Mouse (Mus musculus) kidney, postnatal 36 days (tissue): ENCODE measurements around the gene Kcng3.

Experiments
- DNase-seq, 2 experiments: peaks; one replicate each; pipeline ENCODE4 v3.0.0; 2021 to 2022; ENCODE audit warnings: mixed read lengths in 2 of 2

Kcng3 gene

GRCm38 (mm10) chr17:83631783-83632652, at the start of gene Kcng3:
Gene Kcng3, minus strand, starts transcription at chr17:83631895.
- DNase-seq, result peak; percentile 7 to 47

DNA sequence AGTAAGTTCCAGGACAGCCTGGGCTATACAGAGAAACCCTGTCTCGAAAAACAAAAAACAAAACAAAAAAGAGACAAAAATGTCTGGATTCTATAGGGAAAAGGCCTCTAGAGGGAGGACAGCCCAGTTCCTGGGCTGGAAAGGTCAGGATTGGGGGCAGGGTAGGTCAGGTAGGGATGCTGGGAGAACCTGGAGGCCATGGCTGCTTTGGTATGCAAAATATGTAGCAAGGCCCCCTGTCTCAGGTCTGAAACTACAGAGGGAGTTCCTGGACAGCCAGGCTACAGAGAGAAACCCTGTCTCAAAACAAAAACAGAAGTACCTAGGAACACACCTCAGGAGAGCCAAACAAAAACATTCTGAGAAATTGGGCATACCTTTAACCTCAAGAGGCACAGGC, 45.7 kb upstream of the Kcng3 start:
- no peak for DNase-seq

GRCm38 (mm10) chr17:83672685-83673084, 41.0 kb upstream of the Kcng3 start:
- DNase-seq, result peak in 1 of 2 experiments; percentile 36

DNA sequence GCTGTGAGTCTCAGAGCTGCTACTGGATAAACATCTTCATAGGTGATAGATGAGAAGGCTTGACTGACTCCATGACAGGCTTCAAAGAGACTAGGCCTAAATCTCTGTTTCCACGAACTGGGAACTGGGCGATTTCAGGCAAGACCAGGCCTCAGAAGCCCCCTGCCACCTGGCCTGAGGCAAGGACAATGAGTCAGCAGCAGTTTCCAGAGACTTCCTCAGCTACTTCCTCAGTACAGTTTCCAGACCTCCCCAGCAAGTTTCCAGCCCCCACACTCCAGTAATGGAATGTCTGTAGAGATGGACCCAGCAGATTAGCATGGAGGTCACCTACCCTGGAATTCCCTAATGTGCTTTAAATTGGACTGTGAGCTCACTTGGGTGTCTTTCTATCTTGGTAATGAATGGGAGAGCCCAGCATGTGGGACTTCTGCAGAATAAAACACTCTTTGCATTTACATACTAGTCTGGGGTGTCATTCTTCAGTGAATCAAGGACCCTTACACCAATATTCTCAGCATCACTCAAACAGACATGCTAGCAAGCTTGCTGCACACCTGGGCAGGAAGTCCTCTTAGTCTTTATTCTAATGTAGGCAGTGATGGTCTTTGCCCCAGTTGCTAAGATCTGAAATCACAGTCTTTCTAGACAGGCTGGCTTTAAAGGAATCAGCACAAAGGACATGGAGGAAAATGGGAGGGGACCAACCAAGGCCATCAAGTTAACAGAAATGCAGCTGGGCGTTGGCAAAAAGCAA, 36.4 kb upstream of the Kcng3 start:
- no peak for DNase-seq

- DNase-seq, result peak in 1 of 2 experiments; percentile 19
These were observed 35.0 kb upstream of the Kcng3 start for GRCm38 (mm10) chr17:83666597-83667287.

- no peak for DNase-seq
These were observed 33.1 kb upstream of the Kcng3 start for GRCm38 (mm10) chr17:83664761-83665160.

- DNase-seq, result no peak
These were observed 27.2 kb upstream of the Kcng3 start for GRCm38 (mm10) chr17:83658943-83659342.

GRCm38 (mm10) chr17:83657375-83657774, 25.7 kb upstream of the Kcng3 start:
- no peak for DNase-seq

DNA sequence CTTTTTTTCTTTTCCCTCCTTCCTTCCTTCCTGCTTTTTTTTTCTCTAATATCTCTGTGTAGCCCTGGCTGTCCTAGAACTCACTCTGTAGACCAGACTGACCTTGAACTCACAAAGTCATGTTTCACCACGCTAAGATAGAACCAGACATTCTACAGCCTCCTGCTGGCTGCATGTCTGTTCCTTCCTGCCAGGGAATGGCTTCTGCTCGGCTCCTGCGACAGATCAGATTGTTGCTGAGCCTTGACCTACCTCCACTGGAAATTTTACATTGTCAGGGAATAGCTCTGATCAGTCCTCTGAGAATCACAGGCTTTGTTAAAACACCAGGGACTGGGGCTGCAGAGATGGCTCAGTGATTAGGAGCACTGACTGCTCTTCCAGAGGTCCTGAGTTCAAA, 24.0 kb upstream of the Kcng3 start:
- no peak for DNase-seq

- no peak for DNase-seq
These were observed 23.0 kb upstream of the Kcng3 start for GRCm38 (mm10) chr17:83654651-83655136.

GRCm38 (mm10) chr17:83653635-83654034, 21.9 kb upstream of the Kcng3 start:
- no peak for DNase-seq

- DNase-seq, result no peak
These were observed 19.4 kb upstream of the Kcng3 start for GRCm38 (mm10) chr17:83650932-83651682.

DNA sequence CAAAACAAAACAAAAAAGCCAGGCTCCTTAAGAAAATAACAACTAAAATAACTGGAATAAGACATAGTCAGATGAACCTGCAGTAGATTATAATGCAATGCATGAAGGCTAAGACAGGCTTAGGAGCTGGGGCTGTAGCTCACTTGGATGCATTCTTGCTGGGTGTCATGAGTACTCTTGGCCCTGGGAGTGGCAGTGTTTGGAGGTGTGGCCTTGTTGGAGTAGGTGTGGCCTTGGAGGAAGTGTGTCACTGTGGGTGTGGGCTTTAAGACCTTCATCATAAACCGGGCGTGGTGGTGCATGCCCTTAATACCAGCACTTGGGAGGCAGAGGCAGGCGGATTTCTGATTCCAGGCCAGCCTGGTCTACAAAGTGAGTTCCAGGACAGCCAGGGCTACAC, 18.3 kb upstream of the Kcng3 start:
- DNase-seq, result no peak

GRCm38 (mm10) chr17:83647413-83647812, 15.7 kb upstream of the Kcng3 start:
- no peak for DNase-seq

DNA sequence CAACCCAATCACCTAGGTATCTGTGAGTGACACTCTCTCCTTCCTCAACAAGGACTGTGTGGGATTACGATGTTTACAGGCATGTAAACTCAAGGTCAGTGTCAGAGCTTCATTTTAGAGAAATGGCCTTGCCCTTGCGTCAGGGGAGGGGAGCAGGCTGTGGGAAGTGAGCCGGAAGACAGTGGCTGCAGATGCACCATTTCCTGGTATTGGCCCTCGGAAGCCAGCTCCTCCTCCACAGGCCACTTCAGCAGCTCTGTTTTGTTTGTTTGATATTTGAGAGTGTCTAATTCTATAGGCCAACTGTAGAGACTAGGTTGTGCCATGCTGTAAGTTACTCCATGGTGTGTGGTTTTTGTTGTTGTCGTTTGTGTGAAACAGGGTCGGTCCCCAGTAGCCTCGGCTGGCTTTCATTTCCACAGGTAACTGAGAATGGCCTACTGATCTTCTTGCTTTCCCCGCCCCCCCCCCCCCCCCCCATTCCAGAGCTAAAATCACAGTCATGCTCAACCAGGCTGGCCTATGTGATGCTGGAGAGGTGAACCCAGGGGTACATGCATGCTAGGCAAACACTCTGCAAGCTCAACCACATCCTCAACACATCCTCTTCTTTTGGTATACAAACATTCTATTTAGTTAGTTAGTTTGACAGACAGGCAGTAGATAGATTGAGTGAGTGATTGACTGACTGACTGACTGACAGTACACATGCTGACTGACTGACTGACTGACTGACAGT, 14.9 kb upstream of the Kcng3 start:
- DNase-seq, result no peak

DNA sequence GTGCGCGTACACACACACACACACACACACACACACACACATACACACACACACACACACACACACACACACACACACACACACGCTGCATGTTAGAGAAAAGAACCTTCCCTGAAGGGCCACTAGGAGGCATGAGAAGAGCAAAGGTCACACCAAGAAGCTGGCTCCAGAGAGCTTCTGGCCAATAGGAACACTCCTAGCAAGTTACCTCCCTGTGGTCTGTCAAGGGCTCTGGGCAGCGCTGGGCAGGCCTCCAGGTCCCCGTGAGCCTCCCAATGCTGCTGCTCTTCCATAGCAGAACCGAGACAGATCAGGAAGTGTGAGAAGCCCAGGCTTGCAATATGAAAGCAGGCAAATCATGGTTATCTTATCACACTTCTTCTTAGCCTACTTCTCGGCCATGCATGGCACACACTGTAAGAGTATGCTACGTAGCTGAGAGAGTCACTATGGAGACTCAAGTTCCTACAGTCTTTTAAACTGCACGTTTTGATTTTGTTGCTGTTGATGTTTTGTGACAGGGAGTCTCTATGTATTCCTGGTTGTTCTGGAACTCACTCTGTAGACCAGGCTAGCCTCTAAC, 13.6 kb upstream of the Kcng3 start:
- DNase-seq, result peak; percentile 63 to 76

GRCm38 (mm10) chr17:83637393-83637792, 5.7 kb upstream of the Kcng3 start:
- peak; percentile 20 to 74 for DNase-seq

- no peak for DNase-seq
These were observed 4.7 kb upstream of the Kcng3 start for GRCm38 (mm10) chr17:83636443-83636842.

DNA sequence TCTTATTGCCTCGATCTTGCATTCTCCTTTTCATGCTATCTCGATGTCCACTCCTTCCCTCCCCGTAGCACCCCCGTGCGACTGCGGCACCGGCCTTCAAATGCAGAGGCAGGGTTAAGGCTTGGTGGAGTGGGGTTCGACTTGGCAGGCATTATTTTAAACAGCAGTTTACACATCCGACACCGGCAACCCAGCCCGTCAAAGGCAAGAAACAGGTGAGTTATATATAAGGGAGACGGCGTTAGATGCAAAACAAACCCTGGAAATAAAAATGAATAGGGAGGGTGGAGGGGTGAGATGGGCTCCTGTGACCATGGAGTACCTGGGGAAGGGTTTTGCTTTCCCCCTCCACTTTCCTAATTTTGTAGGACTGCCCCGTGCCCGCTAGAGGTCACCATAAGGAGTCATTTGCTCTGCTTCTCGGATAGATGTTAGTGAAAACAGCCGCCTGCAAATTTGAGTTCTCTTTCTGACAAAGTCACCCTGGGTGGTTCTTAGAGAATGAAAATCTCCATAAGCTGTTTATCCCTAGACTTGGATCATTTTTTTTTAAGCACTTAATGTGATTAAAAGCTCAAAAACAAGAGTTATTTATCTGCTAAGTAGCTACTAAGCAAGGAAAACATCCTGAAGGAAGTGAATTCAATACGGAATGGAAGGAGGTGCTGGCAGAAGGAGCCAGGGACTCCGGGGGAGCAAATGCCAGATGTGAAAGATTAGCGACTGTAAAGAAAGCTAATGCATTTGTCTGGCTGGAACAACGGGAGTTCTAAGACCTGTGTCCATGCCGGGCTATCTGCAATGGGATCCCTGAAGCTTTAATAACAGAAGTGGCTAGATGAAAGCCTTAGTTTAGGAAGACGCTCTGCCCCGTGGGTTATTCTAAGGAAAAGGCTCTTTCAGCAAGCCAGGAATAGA, 1.2 kb upstream of the Kcng3 start:
- peak; percentile 51 to 77 for DNase-seq
